Mouse (Mus musculus) CD4-positive, CD25-positive, alpha-beta regulatory T cell, adult 2 months (primary cell): ENCODE data around the gene Dcaf10.
A peak's percentile ranks its signal among the peaks of the same experiment; 100 is the strongest.
"Not testable (repeated sequence)": the region's sequence is repeated elsewhere in the genome, so short reads cannot be mapped to it uniquely, and the experiment has no call there.

Source experiments
- DNase-seq: peaks from one replicate; pipeline ENCODE4 v3.0.0-alpha.2; 2012; ENCODE audit warnings: low read depth, low spot score

The Dcaf10 gene

GRCm38 (mm10) chr4:45393658-45394057 is 51.8 kb downstream of the Dcaf10 start:
- no peak for DNase-seq

GRCm38 (mm10) chr4:45396211-45396610 is 54.3 kb downstream of the Dcaf10 start:
- DNase-seq = not testable (repeated sequence)

GRCm38 (mm10) chr4:45398315-45398714 is 56.4 kb downstream of the Dcaf10 start:
- DNase-seq = not testable (repeated sequence)

GRCm38 (mm10) chr4:45399421-45400210 is 57.7 kb downstream of the Dcaf10 start:
- DNase-seq = no peak

GRCm38 (mm10) chr4:45402281-45402680 is 60.4 kb downstream of the Dcaf10 start:
- no peak for DNase-seq

GRCm38 (mm10) chr4:45402878-45403498 is 61.1 kb downstream of the Dcaf10 start:
- DNase-seq = peak; percentile 28

GRCm38 (mm10) chr4:45403499-45403878 is 61.6 kb downstream of the Dcaf10 start:
- no peak for DNase-seq

GRCm38 (mm10) chr4:45404086-45404485 is 62.2 kb downstream of the Dcaf10 start:
- no peak for DNase-seq

GRCm38 (mm10) chr4:45405315-45405714 is 63.4 kb downstream of the Dcaf10 start:
- DNase-seq = no peak

GRCm38 (mm10) chr4:45406397-45406796 is 64.5 kb downstream of the Dcaf10 start:
- DNase-seq = no peak

GRCm38 (mm10) chr4:45407001-45407702 is 65.3 kb downstream of the Dcaf10 start:
- no peak for DNase-seq

- peak; percentile 49 for DNase-seq
Measured at GRCm38 (mm10) chr4:45407703-45408334, 65.9 kb downstream of the Dcaf10 start.

- DNase-seq = peak; percentile 97
Measured at GRCm38 (mm10) chr4:45408427-45409132, 66.7 kb downstream of the Dcaf10 start, which contains the start of gene Slc25a51. Gene Slc25a51 (minus strand): TSS chr4:45408766.

GRCm38 (mm10) chr4:45409270-45409669 is 67.4 kb downstream of the Dcaf10 start:
- peak; percentile 93 for DNase-seq

- no peak for DNase-seq
Measured at GRCm38 (mm10) chr4:45411181-45411790, 69.4 kb downstream of the Dcaf10 start.

GRCm38 (mm10) chr4:45412433-45413192 is 70.7 kb downstream of the Dcaf10 start:
- DNase-seq = no peak

- no peak for DNase-seq
Measured at GRCm38 (mm10) chr4:45413674-45414338, 71.9 kb downstream of the Dcaf10 start.

GRCm38 (mm10) chr4:45416314-45416713 is 74.4 kb downstream of the Dcaf10 start:
- no peak for DNase-seq

- peak; percentile 83 for DNase-seq
Measured at GRCm38 (mm10) chr4:45418229-45418950, 76.5 kb downstream of the Dcaf10 start.
